Mouse (Mus musculus): ENCODE measurements around the gene Pik3cb.

Pik3cb gene

GRCm38 (mm10) chr9:99095192-99095591 lies 45.2 kb downstream of the Pik3cb start:
- DNase-seq (ENCODE audit: inconsistent age in 2 of 2, low spot score in 1 of 2), result no peak

GRCm38 (mm10) chr9:99090546-99090945 lies 49.9 kb downstream of the Pik3cb start:
- peak; percentile 78 to 86 for DNase-seq (ENCODE audit: inconsistent age in 2 of 2, low spot score in 1 of 2)

GRCm38 (mm10) chr9:99089904-99090303 lies 50.5 kb downstream of the Pik3cb start:
- no peak for DNase-seq (ENCODE audit: inconsistent age in 2 of 2, low spot score in 1 of 2)

- no peak for DNase-seq (ENCODE audit: inconsistent age in 2 of 2, low spot score in 1 of 2)
Measured at GRCm38 (mm10) chr9:99081718-99082117, 58.7 kb downstream of the Pik3cb start.

DNA sequence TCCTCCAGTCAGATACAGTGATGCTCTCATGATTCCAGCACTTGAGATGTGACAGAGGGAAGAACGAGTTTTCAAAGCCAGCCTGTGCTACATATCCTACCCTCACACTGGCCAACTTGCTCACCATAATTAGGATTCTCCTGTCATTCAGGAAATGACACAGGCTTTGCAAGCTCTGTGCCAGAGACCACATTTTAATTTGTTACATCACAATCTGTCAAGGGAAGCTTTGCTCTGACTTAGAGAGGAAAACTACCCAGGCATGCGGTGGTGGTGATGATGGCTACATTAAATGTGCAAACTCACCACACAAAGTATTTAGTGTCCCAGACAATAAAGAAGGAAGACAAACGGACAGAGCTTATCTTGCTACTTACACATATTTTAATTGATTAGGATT lies 59.1 kb downstream of the Pik3cb start:
- DNase-seq (ENCODE audit: inconsistent age in 2 of 2, low spot score in 1 of 2), result no peak

DNA sequence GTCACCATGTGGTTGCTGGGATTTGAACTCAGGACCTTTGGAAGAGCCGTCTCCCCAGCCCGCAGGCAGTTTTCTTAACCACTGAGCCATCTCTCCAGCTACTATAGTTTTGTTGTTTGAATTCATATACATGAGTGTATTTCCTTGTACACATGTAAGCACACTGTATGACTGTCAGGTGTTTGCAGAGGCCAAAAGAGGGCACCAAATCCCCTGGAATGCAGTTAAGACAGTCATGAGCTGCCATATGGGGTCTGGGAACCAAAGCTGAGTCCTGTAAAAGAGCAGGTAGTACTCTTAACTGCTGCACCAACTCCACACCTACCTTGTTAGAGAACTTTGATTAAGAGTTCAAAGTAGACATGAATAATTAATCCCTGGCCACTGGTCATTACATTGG lies 59.8 kb downstream of the Pik3cb start:
- peak in 1 of 2 experiments; percentile 42 for DNase-seq (ENCODE audit: inconsistent age in 2 of 2, low spot score in 1 of 2)

DNA sequence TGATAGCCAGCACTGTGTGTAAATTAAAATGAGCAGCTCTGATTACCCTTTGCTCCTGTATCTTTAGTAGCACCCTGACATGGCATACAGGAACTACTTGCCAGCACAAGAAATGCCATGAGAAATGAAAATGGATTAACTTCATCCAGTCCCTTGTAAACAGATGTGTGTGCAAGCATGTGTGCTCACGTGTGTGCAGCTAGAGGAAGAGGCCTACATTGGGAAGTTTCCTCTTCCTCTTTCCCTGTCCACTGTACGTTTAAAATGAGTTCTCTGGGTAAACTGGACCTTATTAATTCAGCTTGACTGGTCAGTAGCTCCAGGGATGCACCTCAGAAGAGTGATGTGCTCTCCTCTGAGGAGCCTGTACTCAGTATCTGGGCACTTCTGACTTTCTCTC lies 66.0 kb downstream of the Pik3cb start:
- no peak for DNase-seq (ENCODE audit: inconsistent age in 2 of 2, low spot score in 1 of 2)

GRCm38 (mm10) chr9:99072538-99072937 lies 67.9 kb downstream of the Pik3cb start:
- peak in 1 of 2 experiments; percentile 40 for DNase-seq (ENCODE audit: inconsistent age in 2 of 2, low spot score in 1 of 2)

GRCm38 (mm10) chr9:99065311-99065710 lies 75.1 kb downstream of the Pik3cb start:
- DNase-seq (ENCODE audit: inconsistent age in 2 of 2, low spot score in 1 of 2), result no peak

GRCm38 (mm10) chr9:99064216-99064615 lies 76.2 kb downstream of the Pik3cb start:
- DNase-seq (ENCODE audit: inconsistent age in 2 of 2, low spot score in 1 of 2), result peak in 1 of 2 experiments; percentile 58

DNA sequence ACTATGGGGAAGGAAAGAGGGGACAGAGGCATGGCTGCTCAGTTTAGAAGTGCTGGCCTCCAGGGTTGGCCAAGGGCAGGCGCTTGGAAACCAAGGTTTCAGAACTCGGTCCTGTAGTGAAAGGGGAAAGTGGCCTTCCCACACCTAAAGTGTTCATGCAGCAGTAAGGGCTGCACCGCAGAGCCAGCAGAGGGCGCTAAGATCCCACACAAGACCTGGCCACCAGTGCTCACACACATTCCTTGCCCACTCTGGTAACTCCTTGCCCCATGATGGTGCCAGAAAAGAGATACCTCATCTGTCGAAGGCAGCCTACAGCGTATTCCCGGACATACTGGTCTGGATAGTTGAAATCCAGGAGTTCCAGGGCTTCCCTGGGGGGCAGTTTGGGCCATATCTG lies 77.9 kb downstream of the Pik3cb start:
- DNase-seq (ENCODE audit: inconsistent age in 2 of 2, low spot score in 1 of 2), result peak; percentile 76 to 90

- DNase-seq (ENCODE audit: inconsistent age in 2 of 2, low spot score in 1 of 2), result no peak
Measured at GRCm38 (mm10) chr9:99057751-99058150, 82.7 kb downstream of the Pik3cb start.

GRCm38 (mm10) chr9:99049760-99050159 lies 90.7 kb downstream of the Pik3cb start:
- no peak for DNase-seq (ENCODE audit: inconsistent age in 2 of 2, low spot score in 1 of 2)

- DNase-seq (ENCODE audit: inconsistent age in 2 of 2, low spot score in 1 of 2), result peak in 1 of 2 experiments; percentile 45
Measured at GRCm38 (mm10) chr9:99048724-99049250, 91.6 kb downstream of the Pik3cb start.

GRCm38 (mm10) chr9:99044761-99045160 lies 95.7 kb downstream of the Pik3cb start:
- no peak for DNase-seq (ENCODE audit: inconsistent age in 2 of 2, low spot score in 1 of 2)

DNA sequence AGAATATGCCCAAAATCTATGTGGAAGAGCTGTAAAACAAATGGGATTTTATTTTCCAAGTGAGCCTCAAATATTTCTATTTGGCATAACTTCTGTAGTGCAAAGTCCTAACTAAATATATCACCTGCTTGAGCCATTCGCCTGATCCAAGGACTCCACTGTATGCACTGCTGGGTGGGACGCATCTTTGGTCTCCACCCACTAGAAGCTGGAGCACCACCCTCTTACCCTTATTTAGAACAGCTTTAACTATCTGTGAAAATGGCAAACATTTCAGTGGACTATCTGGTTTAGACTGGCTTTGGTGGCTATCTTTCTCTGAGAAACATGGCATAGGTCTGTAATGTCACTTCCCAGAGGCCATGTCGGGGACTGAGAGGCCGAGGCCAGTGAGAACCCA lies 97.8 kb downstream of the Pik3cb start:
- DNase-seq (ENCODE audit: inconsistent age in 2 of 2, low spot score in 1 of 2), result no peak

DNA sequence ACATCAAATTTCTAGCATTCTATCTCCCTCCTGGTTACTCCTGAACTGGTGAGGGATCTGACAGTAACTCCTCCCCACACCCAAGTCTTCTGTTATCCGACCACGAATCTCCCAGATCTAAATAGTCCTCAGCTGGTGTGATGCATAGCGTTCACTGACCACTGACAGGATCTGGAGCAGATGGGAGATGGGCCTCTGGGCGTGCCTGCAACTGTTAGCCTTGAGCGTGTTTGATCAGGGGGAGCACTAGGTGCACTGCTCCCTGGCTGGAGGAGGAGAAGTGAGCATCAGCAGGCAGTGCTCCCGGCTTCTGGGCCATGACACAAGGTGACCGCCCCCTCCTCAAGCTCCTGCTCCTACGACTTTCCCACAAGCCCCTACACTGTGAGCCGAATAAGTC lies 98.4 kb downstream of the Pik3cb start:
- DNase-seq (ENCODE audit: inconsistent age in 2 of 2, low spot score in 1 of 2), result no peak

DNA sequence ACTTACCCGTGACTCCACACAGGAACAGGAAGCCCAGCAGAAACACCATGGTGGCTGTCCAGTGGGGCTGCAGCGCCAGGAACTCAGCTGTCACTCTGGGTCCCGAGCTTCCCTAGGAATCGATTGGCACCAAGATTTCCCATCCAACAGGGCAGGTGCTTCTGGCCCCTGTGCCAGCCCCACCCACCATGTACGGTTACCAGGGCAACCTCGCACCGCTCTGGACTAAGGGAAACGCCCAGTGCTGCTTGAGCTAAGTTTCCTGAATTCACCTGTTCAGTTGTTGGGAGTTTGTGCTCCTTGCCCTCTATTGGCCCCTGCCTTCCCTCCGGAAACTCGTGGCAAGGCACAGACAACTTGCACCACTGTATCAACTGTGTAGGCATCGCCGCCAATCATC lies 104.8 kb downstream of the Pik3cb start, which contains the start of gene Gm1123:
TSS of gene Gm1123 (minus strand) at position 141 of the 400 bp plus-strand sequence.
- no peak for DNase-seq (ENCODE audit: inconsistent age in 2 of 2, low spot score in 1 of 2)

DNA sequence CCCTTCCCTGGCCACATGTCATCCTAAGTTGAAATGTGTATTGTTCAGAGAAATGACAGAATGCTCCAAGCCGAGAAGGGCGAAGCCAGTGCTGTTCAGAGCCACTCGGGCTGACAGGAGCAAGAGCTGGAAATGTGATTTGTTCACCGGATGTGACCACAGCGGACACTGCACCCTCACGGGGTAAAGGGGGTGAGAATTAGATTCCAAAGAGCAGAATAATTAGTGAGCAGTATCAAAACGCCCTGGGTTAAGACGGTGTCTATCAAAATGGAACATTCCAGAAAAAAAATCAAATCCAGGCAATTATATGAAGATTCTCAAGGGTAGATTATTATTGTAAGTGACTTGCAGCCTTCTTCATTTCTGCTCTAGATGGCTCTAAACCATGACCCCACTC lies 106.3 kb downstream of the Pik3cb start:
- DNase-seq (ENCODE audit: inconsistent age in 2 of 2, low spot score in 1 of 2), result no peak

DNA sequence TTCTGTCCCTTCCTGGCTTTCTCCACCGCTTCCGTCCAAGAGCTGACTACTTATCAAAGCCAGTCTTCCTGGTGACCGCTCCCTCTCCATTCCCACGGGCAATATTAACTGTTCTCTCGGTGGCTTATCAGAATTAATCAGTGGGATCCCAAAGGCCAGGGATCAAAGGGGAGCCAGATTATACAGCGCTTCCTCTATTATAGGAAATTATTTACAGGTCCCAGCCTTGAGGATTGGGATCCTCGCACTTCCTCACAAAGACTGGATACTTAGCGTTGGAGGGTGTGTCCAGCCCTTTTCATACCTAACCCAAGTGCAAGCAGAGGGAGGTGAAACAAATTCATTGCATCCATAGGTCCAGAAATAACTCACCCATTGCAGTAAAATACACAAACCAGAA lies 108.4 kb downstream of the Pik3cb start:
- no peak for DNase-seq (ENCODE audit: inconsistent age in 2 of 2, low spot score in 1 of 2)

- DNase-seq (ENCODE audit: inconsistent age in 2 of 2, low spot score in 1 of 2), result no peak
Measured at GRCm38 (mm10) chr9:99021751-99022150, 118.7 kb downstream of the Pik3cb start.

GRCm38 (mm10) chr9:99021166-99021565 lies 119.3 kb downstream of the Pik3cb start:
- no peak for DNase-seq (ENCODE audit: inconsistent age in 2 of 2, low spot score in 1 of 2)

DNA sequence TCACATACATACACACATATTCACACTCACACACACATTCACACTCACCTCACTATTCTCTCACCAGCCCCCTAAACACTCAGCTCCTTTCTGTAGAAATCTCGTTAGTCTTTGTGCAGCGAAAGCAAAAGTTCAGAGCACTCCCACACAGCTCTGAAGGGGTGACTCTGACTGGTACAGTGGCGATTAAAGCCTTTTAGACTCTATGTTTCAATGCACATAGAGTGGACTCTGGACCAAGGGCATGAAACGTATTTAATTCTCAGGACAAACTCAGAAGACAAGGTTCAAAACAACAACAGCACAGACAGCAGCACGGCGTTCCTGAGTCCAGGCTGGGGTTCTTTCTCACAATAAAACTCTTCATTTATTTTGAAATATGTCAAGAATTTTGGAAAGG lies 122.7 kb downstream of the Pik3cb start:
- DNase-seq (ENCODE audit: inconsistent age in 2 of 2, low spot score in 1 of 2), result no peak
